14 mouse cellular contexts compared by ENCODE assay signal in genomic region chr10:68219327-68219726, GRCm38 (mm10). TPM values are rescaled to one million over a fixed set of nuclear protein-coding genes. Genes with fewer than 3 reads are reported as not detected.
DNase-seq lines count a peak whose midpoint lies in the region; ATAC-seq lines count a peak whose summit lies in the region.
"Had no signal": no experiment of that assay in that cellular context is flagged by ENCODE, and none has a peak within 500 bp of the region (broad histone marks: within the 10 kb centered on the region; RNA-seq: fewer than 3 reads in every experiment).

No protein-coding gene starts in this region.

- ATAC-seq in heart, embryonic 14.5 days (ENCODE audit: insufficient number of reproducible peaks, insufficient read depth, low FRiP score, low read depth) = peak; percentile 59; the same call in 1 of the 2 replicates
- no peak for ATAC-seq in limb, embryonic 11.5 days (ENCODE audit: insufficient number of reproducible peaks, low FRiP score, low TSS enrichment, low read depth)
- peak; percentile 37; the same call in 1 of the 2 replicates for ATAC-seq in limb, embryonic 12.5 days (ENCODE audit: insufficient number of reproducible peaks, insufficient read depth, low FRiP score, low TSS enrichment, low read depth)
- no peak for ATAC-seq in stomach, embryonic 15.5 days (ENCODE audit: insufficient read depth, low FRiP score, low read depth)
- ATAC-seq in midbrain, embryonic 13.5 days = no peak
- ATAC-seq: lung, postnatal 0 days had no signal

- peaks cover 3 to 14% of the 10 kb centered on the region in 2 experiments for H3K4me1 ChIP-seq in heart, embryonic 14.5 days (ENCODE audit: control insufficient read depth in 2 of 2, insufficient read depth in 2 of 2, low read length in 2 of 2)
- peaks cover 2% of the 10 kb centered on the region; the same call in 1 of the 2 replicates for H3K4me1 ChIP-seq in limb, embryonic 11.5 days (ENCODE audit: control insufficient read depth, insufficient read depth, low read length)
- H3K4me1 ChIP-seq in limb, embryonic 10.5 days = peaks cover 4% of the 10 kb centered on the region
- peaks cover 13% of the 10 kb centered on the region for H3K4me1 ChIP-seq in limb, embryonic 12.5 days (replicated peaks)
- H3K4me1 ChIP-seq in stomach, embryonic 15.5 days = peaks cover 4% of the 10 kb centered on the region; the same call in 1 of the 2 replicates
- H3K4me1 ChIP-seq in midbrain, embryonic 13.5 days (replicated peaks) = no peaks in the 10 kb centered on the region
- H3K4me1 ChIP-seq: hindbrain, embryonic 13.5 days; midbrain, embryonic 10.5 days had no signal

- 29% methylated on average over 9 of the region's 9 CpGs for WGBS in heart, embryonic 14.5 days
- WGBS in limb, embryonic 11.5 days = 50% methylated on average over 9 of the region's 9 CpGs
- 62% methylated on average over 9 of the region's 9 CpGs for WGBS in limb, embryonic 10.5 days
- WGBS in limb, embryonic 12.5 days = 30% methylated on average over 9 of the region's 9 CpGs
- WGBS in stomach, embryonic 15.5 days = 38% methylated on average over 9 of the region's 9 CpGs
- 88% methylated on average over 9 of the region's 9 CpGs for WGBS in midbrain, embryonic 13.5 days

- H3K27ac ChIP-seq in heart, embryonic 14.5 days (replicated peaks in 1 of 2; ENCODE audit: control insufficient read depth in 1 of 2, insufficient read depth in 1 of 2, low read depth in 2 of 2, low read length in 2 of 2) = peak overlapping the region; percentile 87 to 93
- 0 out of 2 replicates have a peak overlapping the region, but pooled peaks have one; percentile 36 for H3K27ac ChIP-seq in limb, embryonic 11.5 days (replicated peaks; ENCODE audit: low read depth, low read length)
- no peak overlapping the region for H3K27ac ChIP-seq in limb, embryonic 10.5 days
- peak overlapping the region; percentile 80 for H3K27ac ChIP-seq in limb, embryonic 12.5 days
- H3K27ac ChIP-seq in stomach, embryonic 15.5 days = peak overlapping the region; percentile 36; the same call in 1 of the 2 replicates
- H3K27ac ChIP-seq in midbrain, embryonic 13.5 days = no peak overlapping the region
- H3K27ac ChIP-seq: hindbrain, embryonic 13.5 days; midbrain, embryonic 10.5 days had no signal

- peaks cover 26% of the 10 kb centered on the region for H3K36me3 ChIP-seq in heart, embryonic 14.5 days (ENCODE audit: control insufficient read depth, insufficient read depth, low read length)
- peaks cover 10% of the 10 kb centered on the region for H3K36me3 ChIP-seq in limb, embryonic 11.5 days (ENCODE audit: control insufficient read depth, insufficient read depth, low read length)
- peaks cover 82% of the 10 kb centered on the region for H3K36me3 ChIP-seq in limb, embryonic 10.5 days
- peaks cover 68% of the 10 kb centered on the region for H3K36me3 ChIP-seq in limb, embryonic 12.5 days
- peaks cover 6% of the 10 kb centered on the region; the same call in 1 of the 2 replicates for H3K36me3 ChIP-seq in stomach, embryonic 15.5 days
- peaks cover 15% of the 10 kb centered on the region for H3K36me3 ChIP-seq in midbrain, embryonic 13.5 days

- peaks cover 13% of the 10 kb centered on the region for H3K9me3 ChIP-seq in heart, embryonic 14.5 days (ENCODE audit: control insufficient read depth, low read length)
- peaks cover 5% of the 10 kb centered on the region; the same call in 1 of the 2 replicates for H3K9me3 ChIP-seq in limb, embryonic 11.5 days (ENCODE audit: control insufficient read depth, low read length)
- H3K9me3 ChIP-seq in limb, embryonic 10.5 days (replicated peaks) = peaks cover 4% of the 10 kb centered on the region; the same call in 1 of the 2 replicates
- H3K9me3 ChIP-seq in limb, embryonic 12.5 days = peaks cover 13% of the 10 kb centered on the region
- 0 out of 2 replicates have a peak, but pooled peaks cover 3% of the 10 kb centered on the region for H3K9me3 ChIP-seq in stomach, embryonic 15.5 days
- H3K9me3 ChIP-seq in midbrain, embryonic 13.5 days = peaks cover 11% of the 10 kb centered on the region; the same call in 1 of the 2 replicates

- peak overlapping the region; percentile 44; the same call in 1 of the 2 replicates for H3K9ac ChIP-seq in heart, embryonic 14.5 days (ENCODE audit: low read length)
- H3K9ac ChIP-seq in limb, embryonic 11.5 days (ENCODE audit: low read length) = no peak overlapping the region
- H3K9ac ChIP-seq in limb, embryonic 12.5 days (replicated peaks) = no peak overlapping the region
- no peak overlapping the region for H3K9ac ChIP-seq in stomach, embryonic 15.5 days
- H3K9ac ChIP-seq in midbrain, embryonic 13.5 days (replicated peaks) = no peak overlapping the region
- H3K9ac ChIP-seq: hindbrain, embryonic 13.5 days had no signal

- H3K4me3 ChIP-seq in heart, embryonic 14.5 days (ENCODE audit: control insufficient read depth in 1 of 2, insufficient read depth in 1 of 2, low read depth in 1 of 2, low read length in 2 of 2) = no peak overlapping the region
- H3K4me3 ChIP-seq in limb, embryonic 11.5 days (ENCODE audit: low read depth, low read length) = no peak overlapping the region
- H3K4me3 ChIP-seq in limb, embryonic 10.5 days = no peak overlapping the region
- no peak overlapping the region for H3K4me3 ChIP-seq in limb, embryonic 12.5 days (replicated peaks)
- no peak overlapping the region for H3K4me3 ChIP-seq in stomach, embryonic 15.5 days (replicated peaks)
- H3K4me3 ChIP-seq in midbrain, embryonic 13.5 days (replicated peaks) = no peak overlapping the region
- H3K4me3 ChIP-seq: hindbrain, embryonic 13.5 days; midbrain, embryonic 10.5 days; myocyte had no signal

- H3K27me3 ChIP-seq in heart, embryonic 14.5 days (ENCODE audit: control insufficient read depth, insufficient read depth, low read length) = no peaks in the 10 kb centered on the region
- H3K27me3 ChIP-seq in limb, embryonic 11.5 days (ENCODE audit: control insufficient read depth, insufficient read depth, low read length) = no peaks in the 10 kb centered on the region
- H3K27me3 ChIP-seq in limb, embryonic 10.5 days (ENCODE audit: low read depth, poor library complexity, severe bottlenecking) = no peaks in the 10 kb centered on the region
- no peaks in the 10 kb centered on the region for H3K27me3 ChIP-seq in limb, embryonic 12.5 days
- H3K27me3 ChIP-seq in stomach, embryonic 15.5 days (replicated peaks) = no peaks in the 10 kb centered on the region
- H3K27me3 ChIP-seq in midbrain, embryonic 13.5 days = no peaks in the 10 kb centered on the region
- H3K27me3 ChIP-seq: hindbrain, embryonic 13.5 days had no signal

- peak overlapping the region; percentile 53 for H3K4me2 ChIP-seq in heart, embryonic 14.5 days (ENCODE audit: low read length)
- no peak overlapping the region for H3K4me2 ChIP-seq in limb, embryonic 11.5 days (ENCODE audit: low read depth, severe bottlenecking)
- no peak overlapping the region for H3K4me2 ChIP-seq in limb, embryonic 12.5 days
- H3K4me2 ChIP-seq in stomach, embryonic 15.5 days = no peak overlapping the region
- no peak overlapping the region for H3K4me2 ChIP-seq in midbrain, embryonic 13.5 days (replicated peaks)
- H3K4me2 ChIP-seq: hindbrain, embryonic 13.5 days had no signal

- no peak for DNase-seq in heart, postnatal 36 days
- DNase-seq in limb, embryonic 11.5 days (ENCODE audit: low spot score) = no peak
- DNase-seq in limb, embryonic 10.5 days (ENCODE audit: low spot score) = no peak
- DNase-seq: cerebellum, adult 18-20 months; embryo, embryonic 11 days; right cerebral cortex, postnatal 25 days had no signal

- intact Hi-C loops in heart, postnatal 36 days (cut with DNase I) = no loop called here

RNA-seq across cellular contexts. Expression of gene Arid5b, which starts 59.2 kb away (rescaled TPM):
- polyA plus RNA-seq in heart, embryonic 14.5 days (2014; fragmentation: Nextera tagmentation; extraction: Ambion mirVana) = 23.0 and 23.3 TPM in 2 replicates
- total RNA-seq in heart, postnatal 36 days (2021) = 10 to 100 TPM; 23.2 to 33.8 TPM
- 42.1 and 44.5 TPM in 2 replicates for polyA plus RNA-seq in limb, embryonic 11.5 days (2014; fragmentation: Nextera tagmentation; extraction: Ambion mirVana)
- 21.7 and 32.9 TPM in 2 replicates for polyA plus RNA-seq in limb, embryonic 10.5 days (2016; fragmentation: Nextera tagmentation; extraction: Ambion mirVana)
- polyA plus RNA-seq in limb, embryonic 12.5 days (2016; fragmentation: Nextera tagmentation; extraction: Ambion mirVana) = 45.2 and 48.0 TPM in 2 replicates
- 32.3 and 33.1 TPM in 2 replicates for polyA plus RNA-seq in stomach, embryonic 15.5 days (2015; fragmentation: Nextera tagmentation; extraction: Ambion mirVana)
- 18.0 and 20.5 TPM in 2 replicates for polyA plus RNA-seq in midbrain, embryonic 13.5 days (2015; fragmentation: Nextera tagmentation; extraction: Ambion mirVana)

Comparison
In these comparisons a context has a peak if more than half of its experiments do, and no peak if none do; other contexts are left out.
1. ATAC-seq: peak in heart, embryonic 14.5 days (single experiment) and limb, embryonic 12.5 days (single experiment); none in limb, embryonic 11.5 days (single experiment), stomach, embryonic 15.5 days (single experiment) and midbrain, embryonic 13.5 days (single experiment).
2. H3K27ac ChIP-seq: peak in heart, embryonic 14.5 days (2 of 2), limb, embryonic 11.5 days (single experiment), limb, embryonic 12.5 days (single experiment) and stomach, embryonic 15.5 days (single experiment); none in limb, embryonic 10.5 days (single experiment) and midbrain, embryonic 13.5 days (single experiment).